Mouse (Mus musculus) E14TG2a.4 (cell line): ENCODE measurements around the gene Clstn3.

Experiments used
- CTCF ChIP-seq: conservative IDR thresholded peaks from 2 replicates; pipeline ENCODE4 v1.5.1; 2014; ENCODE audit warnings: low read length
- NANOG ChIP-seq: IDR thresholded peaks from 2 replicates; pipeline ENCODE4 v1.6.1; 2014; ENCODE audit warnings: borderline replicate concordance, low read length, mixed read lengths

- TF ChIP-seq CTCF, result no peak
- no peak for TF ChIP-seq NANOG
These were observed 15.5 kb downstream of the Clstn3 start for GRCm38 (mm10) chr6:124448959-124449667.
